Mouse (Mus musculus) ES-Bruce4 (cell line): ENCODE measurements around the gene Ptpn4.

Source experiments
- CTCF ChIP-seq: IDR thresholded peaks from one replicate; pipeline ENCODE4 v1.8.1; 2011; ENCODE audit warnings: low read depth, low read length
- EP300 ChIP-seq: IDR thresholded peaks from 2 replicates; pipeline ENCODE4 v1.6.1; 2011; ENCODE audit warnings: low read depth, low read length; ENCODE audit not compliant: insufficient read depth

DNA sequence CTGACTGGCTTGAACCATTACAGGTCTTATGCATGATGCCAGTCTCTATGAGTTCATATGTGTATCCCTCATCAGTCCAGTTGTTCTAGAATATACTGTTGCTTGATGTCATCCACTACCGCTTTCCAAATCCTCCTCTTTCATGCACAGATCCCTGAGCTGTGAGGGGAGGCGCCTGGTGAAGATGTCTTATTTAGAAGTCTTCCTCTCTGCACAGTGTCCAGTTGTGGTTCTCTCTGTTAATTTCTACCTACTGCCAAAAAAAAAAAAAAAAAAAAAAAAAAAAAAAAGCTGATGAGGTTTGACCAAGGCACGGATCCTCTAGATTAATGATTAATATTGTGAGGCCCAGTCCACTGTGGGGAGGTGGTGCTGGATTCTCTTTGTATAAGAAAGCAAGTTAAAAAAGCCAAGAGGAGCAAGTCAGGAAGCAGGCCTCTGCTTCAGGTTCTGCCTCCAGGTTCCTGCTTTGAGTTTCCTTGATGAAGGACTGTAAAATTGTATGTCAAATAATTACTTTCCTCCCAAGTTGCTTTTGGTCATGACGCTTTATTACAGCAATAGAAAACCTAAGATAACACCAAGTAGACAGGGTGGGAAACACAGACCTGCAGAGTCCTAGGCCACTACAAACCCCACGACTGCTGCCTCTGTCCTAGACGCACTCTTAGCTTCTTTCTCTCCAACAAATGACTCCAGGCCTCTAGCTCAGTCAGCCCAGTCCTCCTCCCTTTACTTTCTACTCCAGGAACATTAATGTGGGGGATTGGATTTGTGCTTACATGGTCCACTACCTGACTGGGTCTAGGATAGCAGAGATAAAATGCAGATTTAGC is 200.0 kb downstream of the Ptpn4 start:
- TF ChIP-seq CTCF (no peak), EP300 (no peak)
